Mouse (Mus musculus) yolk sac, embryonic 10.5 days (tissue): Measurements from ENCODE around the gene 1700031F05Rik.
"Not testable (repeated sequence)": the region's sequence is repeated elsewhere in the genome, so short reads cannot be mapped to it uniquely, and the experiment has no call there.

ENCODE experiments used
- DNase-seq: peaks from one replicate; pipeline ENCODE4 v3.0.0-alpha.2; 2017; ENCODE audit warnings: low spot score

Gene 1700031F05Rik

GRCm38 (mm10) chrX:102867871-102868270, at the start of gene 1700031F05Rik:
Gene 1700031F05Rik, minus strand, starts transcription at chrX:102867971.
- no peak for DNase-seq

- DNase-seq: not testable (repeated sequence)
Measured at GRCm38 (mm10) chrX:102914823-102915222, 47.1 kb upstream of the 1700031F05Rik start.

- not testable (repeated sequence) for DNase-seq
Measured at GRCm38 (mm10) chrX:102908587-102908986, 40.8 kb upstream of the 1700031F05Rik start, which contains the start of the genes Dmrtc1a and 1700011M02Rik. Gene Dmrtc1a, minus strand, starts transcription at chrX:102908687. Gene 1700011M02Rik, plus strand, starts transcription at chrX:102908905.

GRCm38 (mm10) chrX:102854516-102854915, 13.3 kb downstream of the 1700031F05Rik start, which contains the start of gene Dmrtc1c2:
Gene Dmrtc1c2, minus strand, starts transcription at chrX:102854616.
- not testable (repeated sequence) for DNase-seq

GRCm38 (mm10) chrX:102812311-102812710, 55.5 kb downstream of the 1700031F05Rik start:
- DNase-seq: no peak
